Mouse (Mus musculus) gonadal fat pad, adult 2 months (tissue): ENCODE measurements around the gene Cideb. TPM values are rescaled to one million over a fixed set of nuclear protein-coding genes. Genes with fewer than 3 reads are reported as not detected.

ENCODE experiments used
- DNase-seq: peaks from one replicate; pipeline ENCODE4 v3.0.0-alpha.2; 2012; ENCODE audit warnings: low read depth
- polyA plus RNA-seq: library from polyadenylated mRNA; depleted of rRNA; stranded (reverse); fragments of >200 nt; gene quantifications from 2 replicates; pipeline ENCODE4 v1.2.3, GENCODE M21; 2012; rRNA removed

Gene Cideb
- polyA plus RNA-seq, result 5.9 and 8.3 TPM in 2 replicates

DNA sequence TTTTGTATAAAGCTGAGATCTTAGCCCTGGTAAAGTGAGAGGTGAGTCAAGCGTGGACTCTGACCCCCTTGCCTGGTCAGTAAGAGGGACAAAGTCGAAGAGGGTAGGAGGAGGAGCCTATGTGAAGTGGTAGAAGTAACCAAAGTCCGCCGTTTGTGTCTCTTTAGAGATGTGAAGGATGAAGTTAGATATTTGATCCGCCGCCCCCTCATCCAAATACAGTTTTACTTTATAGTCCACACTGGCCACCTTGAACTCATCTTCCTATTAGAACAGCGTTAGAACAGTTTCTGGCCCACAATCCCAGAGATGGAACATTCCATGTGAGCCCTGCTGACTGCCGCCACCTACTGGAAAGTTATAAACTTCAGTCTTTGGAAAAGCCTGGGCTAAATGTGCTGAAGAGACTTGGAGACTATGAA lies at the start of gene Cideb:
Gene Cideb (minus strand): TSS at position 96 of the 422 bp plus-strand sequence.
- no peak for DNase-seq

DNA sequence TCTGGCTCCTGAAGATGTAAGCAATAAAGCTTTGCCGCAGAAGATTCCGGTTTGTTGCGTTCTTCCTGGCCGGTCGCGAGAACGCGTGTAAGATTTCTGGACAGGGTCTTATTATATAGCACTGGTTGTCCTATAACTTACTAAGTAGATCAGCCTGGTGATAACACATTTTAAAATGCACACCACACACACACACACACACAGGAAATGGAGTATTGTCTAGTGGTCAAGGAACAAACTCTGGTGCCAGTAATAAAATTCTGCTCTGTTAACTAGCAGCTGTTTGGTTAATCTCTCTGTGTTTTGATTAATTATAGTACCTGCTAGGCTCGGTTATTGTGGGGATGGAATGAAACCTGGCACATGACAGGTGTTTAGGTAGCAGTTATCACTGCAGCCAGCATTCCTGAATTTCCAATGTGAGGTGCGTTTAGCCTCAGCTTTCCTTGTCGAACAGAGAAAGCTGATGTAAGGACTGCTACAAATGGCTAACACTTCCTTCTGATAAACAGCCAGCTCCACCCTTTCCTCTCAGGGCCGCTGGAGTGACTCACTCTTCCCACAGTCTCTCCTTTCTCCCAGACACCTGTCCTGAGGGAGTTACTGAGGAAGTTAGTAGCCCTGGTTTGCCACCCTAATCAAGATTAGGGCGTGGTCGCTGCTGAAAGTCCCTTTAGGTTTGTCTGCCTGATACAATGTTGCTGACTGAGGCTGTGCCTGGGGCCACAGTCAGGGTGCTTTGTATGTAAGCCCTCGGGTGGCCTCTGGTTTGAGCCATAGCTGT lies 37.3 kb upstream of the Cideb start:
- no peak for DNase-seq

DNA sequence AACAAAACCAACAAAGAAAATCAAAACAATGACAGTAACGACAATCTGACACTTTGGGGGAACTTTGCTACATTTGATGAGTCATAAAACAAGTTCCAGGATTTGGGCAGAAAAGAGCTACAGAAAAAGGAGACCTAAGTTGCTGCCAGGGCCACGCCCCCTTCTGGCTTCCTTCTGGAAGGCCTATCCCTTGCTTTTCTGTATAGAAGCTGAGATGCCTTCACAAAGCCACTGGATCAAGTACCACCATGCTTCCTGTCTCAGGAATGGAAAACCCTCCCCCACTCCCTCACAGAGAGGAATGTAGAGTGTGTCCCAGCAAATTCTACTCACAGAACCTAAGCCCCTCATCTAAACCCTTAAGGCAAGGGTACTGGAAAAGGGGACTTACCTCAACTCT lies 35.7 kb upstream of the Cideb start:
- no peak for DNase-seq

DNA sequence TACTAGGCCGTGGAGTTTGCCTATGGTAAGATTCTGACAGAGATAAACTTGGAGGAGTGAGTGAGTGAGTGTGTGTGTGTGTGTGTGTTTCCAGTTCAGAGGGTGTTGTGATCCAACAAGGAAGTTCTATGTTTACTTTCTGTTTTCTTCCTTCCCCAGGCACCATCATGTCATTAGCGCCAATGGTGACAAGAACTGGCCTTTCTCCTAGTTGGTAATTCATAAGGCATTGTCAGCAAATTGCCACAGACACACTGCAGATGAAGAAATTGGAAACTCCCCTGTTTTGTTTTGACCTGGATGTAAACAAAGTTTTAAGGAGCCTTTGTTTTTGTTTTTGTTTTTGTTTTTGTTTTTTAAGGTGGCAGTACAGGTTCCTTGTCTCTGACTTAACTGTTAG lies 35.2 kb upstream of the Cideb start:
- DNase-seq, result no peak

DNA sequence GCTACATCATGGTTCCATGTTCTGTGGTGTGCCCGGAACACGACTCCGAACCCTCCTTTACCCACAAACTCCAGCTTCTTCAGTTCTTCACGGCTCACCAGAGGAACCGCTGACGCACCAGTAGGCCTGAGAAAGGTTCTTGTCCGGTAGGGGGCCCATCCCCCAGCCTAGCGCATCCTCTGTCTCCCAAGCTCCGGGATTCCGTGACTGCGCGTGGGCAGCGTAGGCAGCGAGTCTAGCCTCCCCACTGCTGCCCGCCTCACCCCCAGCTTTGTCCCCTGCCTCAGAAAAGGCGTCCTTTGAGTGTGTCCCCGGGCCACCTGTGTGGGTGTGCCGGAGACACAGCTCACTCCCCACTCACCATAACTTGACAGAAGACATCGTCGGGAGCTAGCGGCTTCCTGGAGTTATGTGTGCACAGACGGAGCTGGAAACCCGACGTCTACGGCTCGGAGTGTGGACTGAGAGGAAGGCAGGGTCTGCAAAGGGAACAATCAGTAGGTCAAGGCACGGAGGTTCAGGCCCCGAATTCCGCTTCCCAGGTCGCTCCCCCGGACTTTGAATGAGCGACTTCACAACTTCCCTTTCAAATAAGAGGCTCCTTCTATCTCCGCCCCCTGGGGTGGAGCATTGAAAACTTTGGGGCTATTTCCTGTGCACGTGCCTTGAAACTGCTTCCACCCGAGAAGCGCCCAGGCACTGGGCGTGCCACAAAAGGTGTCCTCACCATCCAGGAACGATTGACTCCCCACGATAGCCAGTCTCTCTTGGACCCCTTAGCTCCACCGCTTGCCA lies 30.2 kb upstream of the Cideb start, which contains the start of gene Ripk3:
Gene Ripk3 (minus strand): TSS at position 610 of the 795 bp plus-strand sequence.
- DNase-seq, result no peak

DNA sequence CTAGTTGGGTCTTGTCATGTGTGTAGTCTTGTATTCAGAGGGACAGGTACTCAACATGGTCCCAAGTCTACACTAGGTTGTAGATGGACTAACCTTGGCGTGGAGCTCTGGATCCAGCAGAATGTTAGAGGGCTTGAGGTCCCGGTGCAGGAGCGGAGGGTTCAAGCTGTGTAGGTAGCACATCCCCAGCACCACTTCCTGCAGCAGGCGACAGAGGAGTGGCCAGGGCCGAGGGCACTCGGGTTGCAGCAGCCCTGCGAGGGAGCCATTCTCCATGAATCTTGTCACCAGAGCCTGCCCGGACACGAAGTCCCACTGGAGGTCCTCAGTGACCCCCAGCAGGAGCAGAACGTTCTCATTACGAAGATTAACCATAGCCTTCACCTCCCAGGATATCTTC lies 29.5 kb upstream of the Cideb start:
- DNase-seq, result no peak

DNA sequence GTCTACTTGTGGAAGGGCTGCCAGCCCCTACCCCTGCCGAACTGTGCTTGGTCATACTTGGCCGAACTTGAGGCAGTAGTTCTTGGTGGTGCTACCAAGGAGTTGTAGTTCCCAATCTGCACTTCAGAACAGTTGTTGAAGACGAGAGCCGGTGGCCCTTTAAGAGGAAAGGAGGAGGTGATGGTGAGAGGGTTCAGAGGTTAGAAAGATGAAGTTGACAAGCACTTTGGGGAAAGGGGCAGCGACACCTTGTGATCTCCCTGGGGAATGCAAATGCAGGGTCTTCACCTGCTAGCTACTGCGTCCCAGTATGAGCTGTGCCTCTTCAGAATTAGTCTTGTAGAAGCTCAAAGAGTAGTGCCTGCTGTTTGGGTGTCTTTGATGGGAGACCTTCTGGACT lies 26.9 kb upstream of the Cideb start:
- no peak for DNase-seq

DNA sequence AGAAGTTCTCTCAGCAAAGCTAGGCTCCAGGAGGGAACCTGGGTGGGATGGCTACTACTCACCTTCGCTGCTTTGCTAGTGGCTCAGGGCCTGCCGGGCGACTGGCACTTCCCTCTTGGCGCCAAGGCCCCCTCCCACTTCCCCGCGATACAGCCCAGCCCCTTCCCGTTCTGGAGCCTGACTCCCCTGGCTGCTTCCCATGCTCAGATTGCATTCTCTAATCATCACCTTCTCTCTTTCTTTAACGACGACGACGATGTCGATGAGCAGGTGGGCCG lies 25.6 kb upstream of the Cideb start, which contains the start of gene Adcy4:
Gene Adcy4 (minus strand): TSS at position 138 of the 278 bp plus-strand sequence.
- DNase-seq, result no peak

DNA sequence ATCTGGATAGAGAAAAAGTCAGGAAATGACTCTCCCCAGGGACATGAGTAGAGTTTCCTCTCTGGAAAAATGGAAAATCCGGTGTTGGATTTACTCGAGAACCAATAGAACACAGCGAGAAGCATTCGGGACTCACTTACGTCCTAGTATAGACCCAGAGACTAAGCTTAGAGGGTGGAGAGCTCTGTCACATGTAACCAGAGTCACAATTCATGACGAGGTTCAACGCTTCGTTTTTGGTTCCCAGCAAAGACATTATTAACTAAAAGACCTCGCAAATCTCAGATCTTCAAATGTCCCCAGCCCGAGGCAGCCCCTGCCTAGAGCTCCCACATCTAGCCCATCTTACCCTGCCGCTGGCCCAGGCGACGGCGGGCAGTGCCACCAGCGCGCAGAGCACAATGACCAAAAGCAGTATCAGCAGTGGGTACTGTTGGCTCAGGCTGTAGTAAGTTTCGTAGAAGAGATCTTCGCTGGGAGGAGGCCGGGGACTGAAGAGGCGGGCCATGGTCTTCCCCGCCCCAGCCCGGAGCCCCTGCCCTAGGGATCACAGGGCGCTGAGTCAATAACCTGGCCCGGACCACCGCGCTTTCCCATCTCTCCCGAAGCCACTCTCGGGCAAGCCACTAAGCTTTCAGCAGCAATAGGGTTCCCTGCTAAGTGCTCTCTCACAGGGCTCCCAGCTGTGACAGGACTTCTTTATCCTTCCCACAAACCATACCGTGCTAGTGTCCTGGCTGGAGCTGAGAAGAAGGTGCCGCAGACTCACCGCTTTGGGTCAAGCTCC lies 25.1 kb upstream of the Cideb start:
- DNase-seq, result no peak

DNA sequence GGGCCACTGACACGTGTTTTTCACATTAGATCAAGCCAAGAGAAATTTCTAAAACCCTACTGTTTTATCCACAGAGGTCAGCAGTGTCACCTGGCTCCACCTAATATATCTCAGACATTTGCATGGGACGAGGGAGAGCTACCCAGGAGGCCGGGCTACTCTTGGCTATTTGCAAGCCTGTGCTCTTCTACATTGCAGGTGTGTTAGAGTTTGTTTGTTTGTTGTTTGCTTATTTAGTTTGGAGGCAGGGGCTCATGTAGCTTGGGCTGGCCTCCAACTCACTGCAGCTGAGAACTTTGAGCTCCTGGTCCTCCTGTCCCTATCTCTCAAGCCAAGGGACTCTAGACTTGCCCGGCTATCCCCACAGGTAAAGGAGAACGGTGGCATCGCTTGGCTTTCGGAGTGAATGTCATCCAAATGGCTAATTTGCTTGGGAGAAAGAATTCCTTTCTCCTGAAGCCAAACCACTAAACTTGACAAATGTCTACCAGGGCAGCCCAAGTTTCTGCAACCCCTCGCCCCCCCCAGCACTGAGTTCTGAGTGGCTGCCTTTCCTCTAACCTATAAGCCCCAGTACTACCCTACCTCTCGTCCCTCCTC lies 24.2 kb upstream of the Cideb start:
- no peak for DNase-seq

DNA sequence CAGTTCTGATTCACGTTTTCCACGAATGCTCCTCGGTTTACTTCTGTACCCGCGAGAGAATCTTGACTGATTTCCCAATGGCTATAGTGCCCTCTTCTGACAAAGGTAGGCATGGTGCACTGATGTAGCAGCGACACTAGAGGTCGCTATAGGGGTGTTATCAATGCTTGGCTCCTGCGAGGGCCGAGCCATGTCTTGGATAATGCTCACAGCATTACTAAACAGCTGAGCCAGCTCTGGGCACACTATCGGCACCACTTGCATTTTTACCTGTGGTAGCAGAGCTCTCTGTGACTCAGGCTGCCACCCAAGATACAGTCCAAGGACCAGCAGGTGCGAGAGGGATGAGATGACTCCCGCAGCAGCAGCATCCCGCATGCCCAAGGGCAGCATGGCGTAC lies 23.1 kb upstream of the Cideb start:
- DNase-seq, result no peak

DNA sequence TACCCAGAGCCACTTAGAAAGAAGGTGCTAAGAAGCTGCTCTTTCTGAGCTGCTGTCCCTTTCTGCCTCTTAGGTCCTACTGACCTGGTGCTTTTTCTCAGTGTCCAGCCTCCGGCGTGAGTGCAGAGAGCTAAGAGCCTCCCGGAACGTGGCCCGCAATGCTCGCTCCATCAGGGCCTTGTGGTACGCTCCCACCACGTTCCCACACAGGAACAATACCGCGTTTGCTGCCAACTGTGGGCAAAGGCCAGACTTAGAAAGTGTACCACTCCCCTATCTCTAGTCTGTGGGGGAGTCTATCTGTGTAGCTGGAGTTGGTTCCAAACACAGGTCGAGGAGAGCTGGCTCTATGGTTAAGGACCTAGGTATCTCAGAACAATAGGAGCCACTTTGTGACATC lies 22.5 kb upstream of the Cideb start:
- DNase-seq, result no peak

DNA sequence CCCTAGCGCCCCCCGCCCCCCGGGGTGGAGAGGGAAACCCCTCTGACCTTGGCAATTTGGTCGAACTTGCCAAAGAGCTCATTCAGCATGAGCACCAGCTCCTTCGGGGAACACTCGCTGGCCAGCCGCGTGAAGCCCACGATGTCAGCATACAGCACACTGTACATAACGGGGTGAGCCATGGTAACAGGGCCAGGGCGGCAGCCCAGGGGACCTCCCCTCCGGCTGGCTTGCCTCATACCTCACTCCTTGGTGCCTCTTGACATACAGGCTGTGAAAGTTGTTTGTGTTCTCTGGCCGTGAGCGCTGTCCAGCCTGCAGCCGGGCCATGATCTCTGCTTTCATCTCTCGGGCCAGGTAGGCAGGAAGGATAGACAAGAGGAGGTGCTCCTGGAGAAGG lies 21.4 kb upstream of the Cideb start:
- DNase-seq, result no peak

DNA sequence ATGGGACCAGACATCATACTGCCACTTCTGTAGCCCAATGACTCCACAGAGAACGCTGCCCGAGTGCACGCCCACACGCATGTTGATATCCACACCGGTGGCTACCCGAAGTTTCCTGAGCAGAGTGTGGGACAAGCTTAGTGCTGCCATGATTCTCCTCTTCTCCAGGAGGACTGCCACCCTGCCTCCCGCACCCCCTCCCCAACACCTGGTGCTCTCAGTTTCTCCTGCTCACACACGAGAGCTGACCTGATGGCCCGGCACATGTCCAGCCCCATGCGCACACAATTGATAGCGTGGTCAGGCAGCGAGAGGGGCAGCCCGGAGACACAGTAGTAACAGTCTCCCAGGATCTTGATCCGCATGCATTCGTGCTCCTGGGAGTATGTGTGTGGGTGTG lies 20.4 kb upstream of the Cideb start:
- no peak for DNase-seq

DNA sequence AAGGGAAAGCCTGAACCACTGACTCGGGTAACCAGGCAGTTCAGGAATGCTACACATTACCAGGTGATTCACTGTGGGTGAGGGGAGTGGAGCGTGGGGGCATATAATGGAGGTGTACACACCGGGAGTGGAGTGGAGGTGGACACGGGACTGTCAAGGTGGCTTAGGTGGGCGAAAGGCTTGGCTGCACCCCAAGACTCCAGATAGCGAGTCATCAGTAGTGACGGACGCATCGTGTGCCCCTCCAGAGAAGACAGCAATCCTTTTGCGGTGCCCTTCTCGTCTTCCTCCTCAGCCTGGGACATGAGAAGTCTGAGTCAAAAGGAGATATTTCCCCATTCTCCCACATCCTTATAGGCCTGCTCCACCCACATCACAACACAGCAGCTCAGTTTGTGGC lies 19.5 kb upstream of the Cideb start:
- DNase-seq, result no peak

DNA sequence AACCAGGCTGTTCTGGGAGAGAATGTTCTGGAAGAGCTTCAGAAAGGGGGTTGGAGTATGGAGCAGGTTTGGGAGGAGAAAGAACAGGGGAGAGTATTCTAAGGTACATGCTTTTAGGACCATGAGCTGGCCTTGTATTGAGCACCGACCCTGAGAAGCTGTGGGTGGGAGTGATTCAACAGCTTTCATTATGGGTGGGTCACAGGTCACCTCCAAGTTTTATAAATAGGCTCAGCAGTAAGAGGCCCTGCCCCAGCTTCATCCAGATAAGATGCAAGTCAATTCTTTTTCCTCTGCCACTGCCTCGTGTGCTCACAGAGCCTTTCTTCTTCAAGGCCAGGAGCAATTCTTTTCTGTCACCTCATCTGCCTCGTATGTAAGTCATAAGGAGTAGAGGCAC lies 18.9 kb upstream of the Cideb start:
- no peak for DNase-seq

DNA sequence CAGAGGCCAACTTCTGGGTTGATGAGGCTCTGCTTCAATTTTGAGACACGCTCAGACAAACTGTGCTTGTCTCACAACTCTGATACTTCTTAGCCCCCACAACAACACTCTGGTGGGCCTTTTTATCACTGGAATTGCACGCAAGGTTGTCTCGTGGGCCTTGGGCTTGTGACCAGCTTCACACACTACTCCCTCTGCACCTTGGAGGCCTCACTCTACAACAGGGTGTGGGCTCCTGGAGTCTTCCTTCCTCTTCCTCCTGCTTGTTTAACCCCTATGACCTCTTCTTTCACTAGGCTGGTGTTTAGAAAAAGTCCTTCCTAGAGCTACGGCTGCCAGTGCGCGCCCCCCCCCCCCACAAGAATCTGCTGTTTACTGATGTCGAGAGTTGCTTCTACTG lies 18.5 kb upstream of the Cideb start:
- DNase-seq, result no peak

DNA sequence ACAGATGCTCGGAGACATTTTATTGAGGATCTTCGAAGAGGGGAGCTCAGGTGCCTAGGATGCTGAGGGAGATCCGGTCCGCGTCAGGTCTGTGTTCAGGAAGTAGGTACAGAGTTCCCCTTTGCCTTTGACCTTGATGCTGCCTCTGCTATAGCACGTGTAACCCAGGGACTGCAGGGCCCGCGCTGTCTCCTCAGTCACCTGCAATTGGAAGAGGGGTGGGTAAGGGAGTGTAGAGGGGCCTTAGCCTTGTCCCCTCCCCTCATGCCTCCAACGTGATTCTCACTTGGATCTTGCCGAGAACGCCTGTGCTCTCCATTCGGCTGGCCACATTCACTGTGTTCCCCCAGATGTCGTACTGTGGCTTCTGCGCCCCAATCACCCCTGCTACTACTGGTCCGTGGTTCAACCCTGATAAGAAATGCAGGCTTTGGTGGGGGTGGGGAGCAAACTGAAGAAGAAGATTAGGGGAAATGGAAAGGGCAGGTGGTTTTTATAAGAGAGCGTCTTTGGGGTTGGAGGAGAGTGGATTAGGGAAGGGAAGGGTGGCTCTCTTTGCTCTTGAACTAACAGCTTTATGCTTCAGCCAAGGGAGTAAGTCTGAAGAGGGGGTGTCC lies 10.9 kb upstream of the Cideb start:
- no peak for DNase-seq

DNA sequence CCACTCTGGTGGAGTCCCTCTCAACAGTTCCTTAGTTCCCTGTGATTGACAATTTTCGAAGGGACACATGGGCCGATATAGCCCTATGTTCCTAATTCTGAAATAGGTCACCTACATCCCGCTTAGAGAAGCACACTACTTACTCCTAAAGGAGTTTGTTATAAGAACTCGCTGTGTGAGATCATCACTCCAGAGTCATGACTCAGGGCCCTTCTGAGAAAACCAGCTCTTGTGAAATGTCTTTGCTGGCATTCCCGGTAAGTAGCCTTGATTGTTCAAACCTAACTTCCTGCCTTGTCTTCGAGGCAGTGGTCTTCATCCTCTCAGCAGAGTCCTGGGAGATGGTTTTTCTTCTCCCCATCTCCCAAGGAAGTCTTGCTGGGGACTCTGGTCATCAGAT lies 10.3 kb upstream of the Cideb start:
- DNase-seq, result no peak

DNA sequence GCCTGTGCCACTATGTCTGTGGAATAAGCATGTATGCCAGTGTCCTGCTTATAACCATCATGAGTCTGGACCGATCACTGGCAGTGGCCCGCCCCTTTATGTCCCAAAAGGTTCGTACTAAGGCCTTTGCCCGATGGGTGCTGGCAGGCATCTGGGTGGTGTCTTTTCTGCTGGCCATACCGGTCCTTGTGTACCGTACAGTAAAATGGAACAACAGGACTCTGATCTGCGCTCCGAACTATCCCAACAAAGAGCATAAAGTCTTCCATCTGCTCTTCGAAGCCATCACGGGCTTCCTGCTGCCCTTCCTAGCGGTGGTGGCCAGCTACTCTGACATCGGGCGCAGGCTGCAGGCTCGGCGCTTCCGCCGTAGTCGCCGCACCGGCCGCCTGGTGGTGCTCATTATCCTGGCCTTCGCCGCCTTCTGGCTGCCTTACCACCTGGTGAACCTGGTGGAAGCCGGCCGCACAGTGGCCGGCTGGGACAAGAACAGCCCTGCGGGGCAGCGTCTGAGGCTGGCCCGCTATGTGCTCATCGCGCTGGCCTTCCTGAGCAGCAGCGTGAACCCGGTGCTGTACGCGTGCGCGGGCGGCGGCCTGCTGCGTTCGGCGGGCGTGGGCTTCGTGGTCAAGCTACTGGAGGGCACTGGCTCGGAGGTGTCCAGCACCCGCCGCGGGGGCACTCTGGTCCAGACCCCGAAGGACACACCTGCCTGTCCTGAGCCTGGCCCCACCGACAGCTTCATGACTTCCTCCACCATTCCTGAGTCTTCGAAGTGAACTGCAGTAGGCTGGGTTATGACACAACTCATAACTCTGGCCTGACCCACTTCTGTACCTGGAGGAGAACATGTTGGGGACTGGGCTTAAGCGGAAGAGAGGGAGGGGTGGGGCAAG lies 9.5 kb upstream of the Cideb start:
- DNase-seq, result no peak

DNA sequence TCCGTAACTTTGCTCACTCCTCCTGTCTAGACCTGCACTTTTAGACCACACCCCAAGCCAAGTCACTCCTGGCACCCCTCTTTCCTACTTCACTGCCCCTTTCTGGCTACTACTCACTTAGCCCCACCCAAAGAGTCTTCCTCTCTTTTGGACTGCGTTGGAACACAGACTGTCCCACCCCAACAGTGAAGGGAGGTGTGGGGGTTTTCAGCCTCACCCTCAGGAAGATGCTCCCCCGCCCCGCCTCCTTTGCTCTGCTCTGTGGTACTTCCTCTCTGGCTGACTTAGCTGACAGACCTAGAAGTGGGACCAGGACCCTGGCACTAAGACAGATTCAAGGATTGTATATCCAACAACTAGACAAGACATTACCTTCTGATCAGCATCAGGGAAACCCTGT lies 7.4 kb upstream of the Cideb start, which contains the start of gene Ltb4r1:
Gene Ltb4r1 (plus strand): TSS at position 267 of the 400 bp plus-strand sequence.
- no peak for DNase-seq
